Mouse (Mus musculus) liver, adult (tissue): Measurements from ENCODE around the gene Cdca3.

Experiments used
- GATA4 ChIP-seq: IDR thresholded peaks from 2 replicates; pipeline ENCODE4 v1.6.1; 2014; ENCODE audit warnings: mild to moderate bottlenecking, low read length; ENCODE audit not compliant: insufficient replicate concordance

Cdca3 gene

GRCm38 (mm10) chr6:124854647-124855046 lies 25.3 kb downstream of the Cdca3 start:
- TF ChIP-seq GATA4: no peak

- no peak for TF ChIP-seq GATA4
Measured at GRCm38 (mm10) chr6:124856321-124856720, 27.0 kb downstream of the Cdca3 start.

GRCm38 (mm10) chr6:124856916-124857839 lies 27.8 kb downstream of the Cdca3 start, which contains the start of gene P3h3:
TSS of gene P3h3 (minus strand) at chr6:124857752.
- no peak for TF ChIP-seq GATA4

GRCm38 (mm10) chr6:124857840-124858530 lies 28.6 kb downstream of the Cdca3 start:
- no peak for TF ChIP-seq GATA4

GRCm38 (mm10) chr6:124858561-124859318 lies 29.4 kb downstream of the Cdca3 start:
- no peak for TF ChIP-seq GATA4

- no peak for TF ChIP-seq GATA4
Measured at GRCm38 (mm10) chr6:124859725-124860124, 30.4 kb downstream of the Cdca3 start.

GRCm38 (mm10) chr6:124860511-124860910 lies 31.2 kb downstream of the Cdca3 start:
- no peak for TF ChIP-seq GATA4

GRCm38 (mm10) chr6:124861266-124861665 lies 31.9 kb downstream of the Cdca3 start:
- no peak for TF ChIP-seq GATA4

- TF ChIP-seq GATA4: no peak
Measured at GRCm38 (mm10) chr6:124861802-124862201, 32.5 kb downstream of the Cdca3 start.

GRCm38 (mm10) chr6:124862406-124863124 lies 33.2 kb downstream of the Cdca3 start:
- no peak for TF ChIP-seq GATA4

GRCm38 (mm10) chr6:124863125-124863657 lies 33.8 kb downstream of the Cdca3 start:
- TF ChIP-seq GATA4: no peak

- no peak for TF ChIP-seq GATA4
Measured at GRCm38 (mm10) chr6:124863658-124864298, 34.4 kb downstream of the Cdca3 start, which contains the start of gene Gpr162. TSS of gene Gpr162 (minus strand) at chr6:124863983.

GRCm38 (mm10) chr6:124865766-124866362 lies 36.5 kb downstream of the Cdca3 start:
- TF ChIP-seq GATA4: no peak
